Mouse (Mus musculus) layer of hippocampus, adult 2 months (tissue): ENCODE results near the gene St8sia2. TPM values are rescaled to one million over a fixed set of nuclear protein-coding genes. Genes with fewer than 3 reads are reported as not detected.

Source experiments
- DNase-seq, 2 experiments: peaks; one replicate each; pipeline ENCODE4 v3.0.0; 2022; ENCODE audit warnings: low spot score in 2 of 2
- H3K27ac ChIP-seq: fragments of 200-600 bp; 2 replicates; pipeline ENCODE4 v1.8.1; 2022
- H3K4me3 ChIP-seq: fragments of 200-600 bp; 2 replicates; pipeline ENCODE4 v1.8.1; 2022; ENCODE audit warnings: mild to moderate bottlenecking
- CTCF ChIP-seq: fragments of 200-600 bp; conservative IDR thresholded peaks from 2 replicates; pipeline ENCODE4 v1.8.1; 2022; ENCODE audit warnings: antibody characterized with exemption, mild to moderate bottlenecking, moderate library complexity
- long read RNA-seq, 2 experiments: library from polyadenylated mRNA; stranded (forward); transcript quantifications; one replicate each; pipeline ENCODE4 v2.0.0; 2021; ENCODE audit warnings: borderline mapping rate in 2 of 2
- total RNA-seq, 2 experiments: library from RNA; stranded (reverse); gene quantifications; 2 replicates each; pipeline ENCODE4 v1.2.3; 2021

Gene St8sia2
- total RNA-seq: 1 to 10 TPM; 1.3 to 1.8 TPM
- long read RNA-seq, experiment 1, partial matches to known transcripts: 0 of 1 reads
- long read RNA-seq, experiment 1, other reads (novel, unspliced or antisense): 1 of 1 reads
- long read RNA-seq, experiment 2, full-length matches to known transcripts: 1 of 1 reads
- long read RNA-seq, experiment 2, partial matches to known transcripts: 0 of 1 reads
- long read RNA-seq, experiment 2, other reads (novel, unspliced or antisense): 0 of 1 reads

- no peak for DNase-seq
- no peak for TF ChIP-seq CTCF
- Histone ChIP-seq H3K4me3 (peak within 1 kb of the TSS; percentile 67), H3K27ac (no peak within 1 kb of the TSS)
Measured at GRCm38 (mm10) chr7:74013601-74014175, at the start of gene St8sia2. St8sia2 (minus strand) TSS chr7:74013690.

- no peak for DNase-seq
- H3K27ac ChIP-seq: peak overlapping the region; percentile 79
- TF ChIP-seq CTCF: no peak
- no peak overlapping the region for H3K4me3 ChIP-seq
Measured at GRCm38 (mm10) chr7:74061076-74061475, 47.6 kb upstream of the St8sia2 start.

DNA sequence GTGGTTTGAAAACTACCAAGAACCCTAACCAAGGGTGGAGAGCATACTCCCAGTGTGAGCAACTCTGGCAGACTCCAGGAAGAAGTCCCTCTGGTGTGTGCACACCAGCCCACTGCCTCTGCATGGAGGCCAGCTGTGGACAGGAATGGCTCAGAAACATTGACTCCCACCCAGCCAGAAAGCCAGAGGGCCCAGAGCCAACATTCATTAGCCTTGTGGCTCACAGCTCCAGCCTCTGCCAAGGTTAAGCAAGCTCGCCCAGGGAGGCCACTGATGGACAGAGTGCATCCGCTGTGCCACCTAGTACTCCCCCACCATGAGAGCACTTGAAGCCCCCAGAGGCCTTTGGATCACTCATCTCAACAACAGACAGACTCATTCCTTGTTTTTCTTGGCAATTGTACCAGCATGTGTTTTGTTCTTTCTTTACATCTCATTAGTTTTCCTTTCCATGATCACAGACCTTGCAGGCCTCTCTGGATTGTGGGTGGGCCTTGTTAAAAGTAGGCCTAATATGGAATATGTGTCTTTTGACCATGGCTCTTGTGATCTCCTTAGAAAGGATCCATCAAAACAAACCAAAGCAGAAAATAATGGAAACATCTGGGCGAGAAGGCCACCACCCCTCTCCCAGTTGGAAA is 46.9 kb upstream of the St8sia2 start:
- no peak for DNase-seq
- Histone ChIP-seq H3K4me3 (no peak overlapping the region), H3K27ac (peak overlapping the region; percentile 79)
- no peak for TF ChIP-seq CTCF

DNA sequence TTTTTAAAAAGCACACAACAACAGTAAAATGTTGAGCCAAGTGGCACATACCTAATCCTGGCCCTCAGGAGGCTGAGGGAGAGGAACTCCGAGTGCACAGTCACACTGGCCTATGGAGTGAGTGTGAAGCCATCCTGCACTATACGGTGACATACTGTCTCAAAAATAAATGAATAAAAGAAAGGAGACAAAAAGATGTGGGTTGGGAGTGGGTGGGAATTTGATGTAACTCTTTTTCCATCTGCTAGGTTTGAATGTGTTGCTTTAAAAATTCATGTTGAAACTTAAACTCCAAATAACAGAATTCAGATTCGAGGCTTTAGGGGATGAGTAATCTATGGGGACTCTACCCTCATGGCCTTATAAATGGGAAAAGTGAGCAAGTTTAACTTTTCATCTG is 46.2 kb upstream of the St8sia2 start:
- Histone ChIP-seq H3K27ac (peak overlapping the region; percentile 79), H3K4me3 (no peak overlapping the region)
- DNase-seq: no peak
- no peak for TF ChIP-seq CTCF

DNA sequence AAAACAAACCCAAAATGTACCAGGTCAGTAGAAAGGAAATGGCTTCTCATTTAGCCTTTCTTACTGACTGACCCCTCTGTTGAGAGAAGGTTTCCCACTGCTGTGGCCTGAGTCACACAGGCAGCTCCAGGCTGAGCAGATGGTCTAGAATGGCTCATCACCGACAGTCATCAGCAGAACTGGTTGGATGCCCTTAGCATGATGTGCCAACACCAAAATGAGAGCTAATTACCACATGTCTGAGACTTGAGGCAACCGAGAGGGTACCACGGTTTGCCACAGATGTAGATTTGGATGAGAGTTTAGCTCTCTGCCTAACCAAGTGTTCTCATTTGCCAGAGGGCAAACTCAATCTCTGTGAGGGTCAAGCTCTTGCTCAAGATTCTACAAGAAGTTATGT is 42.3 kb upstream of the St8sia2 start:
- DNase-seq: no peak
- Histone ChIP-seq H3K4me3 (no peak overlapping the region), H3K27ac (no peak overlapping the region)
- TF ChIP-seq CTCF: no peak

- no peak overlapping the region for H3K27ac ChIP-seq
- DNase-seq: no peak
- H3K4me3 ChIP-seq: no peak overlapping the region
- no peak for TF ChIP-seq CTCF
Measured at GRCm38 (mm10) chr7:74047591-74047990, 34.1 kb upstream of the St8sia2 start.

GRCm38 (mm10) chr7:74045166-74045957 is 31.9 kb upstream of the St8sia2 start:
- TF ChIP-seq CTCF: no peak
- Histone ChIP-seq H3K4me3 (no peak overlapping the region), H3K27ac (no peak overlapping the region)
- no peak for DNase-seq

- TF ChIP-seq CTCF: peak; percentile 11; the same call in 1 of the 2 replicates
- no peak for DNase-seq
- no peak overlapping the region for H3K27ac ChIP-seq
- H3K4me3 ChIP-seq: no peak overlapping the region
Measured at GRCm38 (mm10) chr7:74043562-74044138, 30.2 kb upstream of the St8sia2 start.

- TF ChIP-seq CTCF: peak; percentile 88
- peak; percentile 26 to 74 for DNase-seq
- Histone ChIP-seq H3K27ac (no peak overlapping the region), H3K4me3 (no peak overlapping the region)
Measured at GRCm38 (mm10) chr7:74025007-74025406, 11.5 kb upstream of the St8sia2 start.

GRCm38 (mm10) chr7:74024171-74024570 is 10.7 kb upstream of the St8sia2 start:
- TF ChIP-seq CTCF: no peak
- Histone ChIP-seq H3K4me3 (no peak overlapping the region), H3K27ac (no peak overlapping the region)
- no peak for DNase-seq

- DNase-seq: no peak
- TF ChIP-seq CTCF: no peak
- no peak overlapping the region for H3K27ac ChIP-seq
- no peak overlapping the region for H3K4me3 ChIP-seq
Measured at GRCm38 (mm10) chr7:74022571-74022970, 9.1 kb upstream of the St8sia2 start.

DNA sequence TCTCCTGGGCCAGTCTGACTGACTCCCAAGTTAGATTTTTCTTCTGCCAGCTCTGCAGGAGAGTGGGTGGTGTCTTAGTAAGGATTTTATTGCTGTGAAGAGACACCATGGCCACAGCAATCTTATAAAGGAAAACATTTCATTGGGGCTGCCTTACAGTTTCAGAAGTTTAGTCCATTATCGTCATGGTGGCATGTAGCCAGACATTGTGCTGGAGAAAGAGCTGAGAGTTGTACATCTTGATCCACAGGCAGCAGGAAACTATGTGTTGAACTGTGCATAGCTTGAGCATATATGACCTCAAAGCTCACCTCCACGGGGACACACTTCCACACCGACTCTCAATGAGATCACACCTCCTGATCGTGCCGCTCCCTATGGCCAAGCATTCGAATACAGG is 8.3 kb upstream of the St8sia2 start:
- no peak for DNase-seq
- no peak overlapping the region for H3K4me3 ChIP-seq
- no peak for TF ChIP-seq CTCF
- no peak overlapping the region for H3K27ac ChIP-seq

DNA sequence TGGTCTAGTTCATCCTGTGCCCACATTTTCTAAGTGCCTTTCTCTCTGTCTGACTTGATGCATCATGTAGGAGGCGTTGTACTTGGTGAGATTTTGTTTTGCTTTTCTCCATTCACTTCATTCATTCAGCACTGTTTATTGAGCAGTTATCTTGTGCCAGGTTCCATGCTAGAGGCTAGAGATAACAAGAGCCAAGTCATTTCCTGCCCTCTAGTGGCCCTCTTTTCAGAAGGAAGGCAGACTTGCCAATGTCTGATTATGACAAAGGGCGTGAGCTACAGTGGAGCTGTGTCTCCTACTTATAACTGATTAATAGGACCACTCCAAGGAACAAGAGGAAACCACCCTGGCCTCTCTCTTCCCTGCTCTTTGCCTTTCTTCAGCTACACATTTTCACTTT is 3.1 kb upstream of the St8sia2 start:
- TF ChIP-seq CTCF: peak; percentile 51
- no peak overlapping the region for H3K4me3 ChIP-seq

More for the DNA sequence above, 3.1 kb upstream of the St8sia2 start:
- H3K27ac ChIP-seq: no peak overlapping the region
- DNase-seq: no peak
